16 mouse cellular contexts compared by ENCODE assay signal in genomic region chr5:125563492-125563891, GRCm38 (mm10). TPM values are rescaled to one million over a fixed set of nuclear protein-coding genes. Genes with fewer than 3 reads are reported as not detected.
"Had no signal": no experiment of that assay in that cellular context is flagged by ENCODE, and none has a peak within 500 bp of the region (broad histone marks: within the 10 kb centered on the region; RNA-seq: fewer than 3 reads in every experiment).

No protein-coding gene starts in this region.

- DNase-seq: kidney, adult 2 months; kidney, postnatal 25 days; layer of hippocampus, adult 9-11 months; lung, adult 2 months; lung, postnatal 4 days; right cerebral cortex, postnatal 14 days; thymus, adult 2 months; thymus, postnatal 25 days had no signal

- H3K9me3 ChIP-seq: liver, embryonic 15.5 days; midbrain, embryonic 12.5 days; stomach, embryonic 15.5 days had no signal

- H3K9ac ChIP-seq: liver, embryonic 15.5 days; midbrain, embryonic 12.5 days; stomach, embryonic 15.5 days had no signal

- H3K27ac ChIP-seq: limb, embryonic 10.5 days; liver, embryonic 15.5 days; midbrain, embryonic 12.5 days; stomach, embryonic 15.5 days had no signal

- H3K4me1 ChIP-seq: limb, embryonic 10.5 days; liver, embryonic 15.5 days; megakaryocyte, embryonic 14.5 days; midbrain, embryonic 12.5 days; stomach, embryonic 15.5 days had no signal

- H3K4me3 ChIP-seq: limb, embryonic 10.5 days; liver, embryonic 15.5 days; midbrain, embryonic 12.5 days; stomach, embryonic 15.5 days had no signal

- H3K27me3 ChIP-seq: liver, embryonic 15.5 days; megakaryocyte, embryonic 14.5 days; midbrain, embryonic 12.5 days; stomach, embryonic 15.5 days had no signal

- H3K4me2 ChIP-seq: liver, embryonic 11.5 days; liver, embryonic 15.5 days; midbrain, embryonic 12.5 days; stomach, embryonic 15.5 days had no signal

- ATAC-seq: lung, postnatal 0 days; midbrain, embryonic 16.5 days had no signal

- H3K36me3 ChIP-seq: limb, embryonic 10.5 days; liver, embryonic 15.5 days; midbrain, embryonic 12.5 days; stomach, embryonic 15.5 days had no signal

RNA-seq across cellular contexts. Expression of gene Tmem132b, which starts 31.9 kb away (rescaled TPM):
- polyA plus RNA-seq: kidney, adult 2 months; liver, embryonic 15.5 days; lung, postnatal 0 days had no signal
